In the genomic region with DNA sequence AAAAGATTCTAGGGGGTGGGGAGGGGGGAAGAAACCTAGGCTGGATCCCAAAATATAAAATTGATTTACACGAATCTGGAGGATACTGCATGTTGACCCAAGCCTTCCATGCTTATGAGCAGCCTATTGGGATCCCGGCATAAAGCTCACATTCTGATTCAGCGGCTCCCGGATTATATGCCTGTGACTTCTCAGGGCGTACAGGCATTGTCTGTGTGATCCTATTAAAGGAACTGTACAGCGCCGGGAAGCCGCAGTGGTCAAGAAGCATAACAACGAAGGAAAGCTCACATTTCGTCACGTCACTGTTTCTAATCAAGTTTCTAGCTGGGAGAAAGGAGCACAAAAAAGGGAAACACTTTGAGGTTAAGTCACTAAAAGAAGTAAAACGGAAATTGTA, we compare ENCODE assay signal across 18 mouse cellular contexts.
DNase-seq lines count a peak whose midpoint lies in the region; ATAC-seq and TF ChIP-seq lines count a peak whose summit lies in the region.
"Had no signal": no experiment of that assay in that cellular context is flagged by ENCODE, and none has a peak within 500 bp of the region (broad histone marks: within the 10 kb centered on the region; RNA-seq: fewer than 3 reads in every experiment).

No protein-coding gene starts in this region.

- peak; percentile 4 for DNase-seq in forebrain, embryonic 14.5 days (ENCODE audit: low spot score)
- DNase-seq in forebrain, postnatal 0 days = no peak
- peak; percentile 41 for DNase-seq in ZHBTc4 (ENCODE audit: low read depth, low spot score)
- DNase-seq in midbrain, postnatal 0 days (ENCODE audit: low spot score) = peak; percentile 5
- DNase-seq in left cerebral cortex, postnatal 36 days (ENCODE audit: low spot score in 2 of 2) = no peak
- no peak for DNase-seq in adrenal gland, adult 8-10 months
- no peak for DNase-seq in lung, postnatal 4 days
- DNase-seq: cerebellum, adult 9-10 months; heart, adult 2 months; kidney, adult 11 months; kidney, postnatal 10 days; lung, adult 18-20 months; lung, postnatal 14 days; right cerebral cortex, postnatal 25 days; thymus, adult 2 months had no signal

- no peaks in the 10 kb centered on the region for H3K36me3 ChIP-seq in forebrain, embryonic 14.5 days (ENCODE audit: control insufficient read depth, insufficient read depth, low read length)
- no peaks in the 10 kb centered on the region for H3K36me3 ChIP-seq in forebrain, postnatal 0 days (ENCODE audit: insufficient read depth)
- H3K36me3 ChIP-seq in embryonic facial prominence, embryonic 13.5 days = no peaks in the 10 kb centered on the region
- no peaks in the 10 kb centered on the region for H3K36me3 ChIP-seq in midbrain, postnatal 0 days (ENCODE audit: insufficient read depth, low read length)
- H3K36me3 ChIP-seq: limb, embryonic 10.5 days; neural tube, embryonic 15.5 days had no signal

- H3K4me2 ChIP-seq in forebrain, embryonic 14.5 days (ENCODE audit: low read length) = no peak overlapping the region
- no peak overlapping the region for H3K4me2 ChIP-seq in forebrain, postnatal 0 days (ENCODE audit: low read depth)
- peak overlapping the region; percentile 30 for H3K4me2 ChIP-seq in embryonic facial prominence, embryonic 13.5 days
- no peak overlapping the region for H3K4me2 ChIP-seq in midbrain, postnatal 0 days (ENCODE audit: low read depth, low read length, poor library complexity, severe bottlenecking)
- H3K4me2 ChIP-seq: neural tube, embryonic 15.5 days had no signal

- H3K27ac ChIP-seq in forebrain, embryonic 14.5 days (ENCODE audit: low read depth, low read length) = no peak overlapping the region
- no peak overlapping the region for H3K27ac ChIP-seq in forebrain, postnatal 0 days (ENCODE audit: low read depth, low read length)
- H3K27ac ChIP-seq in embryonic facial prominence, embryonic 13.5 days = no peak overlapping the region
- H3K27ac ChIP-seq in midbrain, postnatal 0 days (ENCODE audit: low read depth, low read length) = no peak overlapping the region
- H3K27ac ChIP-seq: heart, adult 2 months; limb, embryonic 10.5 days; neural tube, embryonic 15.5 days had no signal

- no peak overlapping the region for H3K9ac ChIP-seq in forebrain, embryonic 14.5 days (ENCODE audit: low read length)
- no peak overlapping the region for H3K9ac ChIP-seq in forebrain, postnatal 0 days
- no peak overlapping the region for H3K9ac ChIP-seq in embryonic facial prominence, embryonic 13.5 days
- no peak overlapping the region for H3K9ac ChIP-seq in midbrain, postnatal 0 days (replicated peaks; ENCODE audit: low read length, poor library complexity, severe bottlenecking)
- H3K9ac ChIP-seq: neural tube, embryonic 15.5 days had no signal

- no peak for TF ChIP-seq CTCF in forebrain, postnatal 0 days (IDR thresholded peaks at IDR 0.05; ENCODE audit: low read depth)
- peak; percentile 52 for TF ChIP-seq CTCF in midbrain, postnatal 0 days (IDR thresholded peaks at IDR 0.05)

- WGBS in forebrain, embryonic 14.5 days = 69% methylated on average over 12 of the region's 12 CpGs
- WGBS in forebrain, postnatal 0 days = 67% methylated on average over 12 of the region's 12 CpGs
- WGBS in embryonic facial prominence, embryonic 13.5 days = 43% methylated on average over 12 of the region's 12 CpGs
- WGBS in midbrain, postnatal 0 days = 38% methylated on average over 12 of the region's 12 CpGs

- H3K9me3 ChIP-seq in forebrain, embryonic 14.5 days (replicated peaks; ENCODE audit: control insufficient read depth, low read length) = no peaks in the 10 kb centered on the region
- H3K9me3 ChIP-seq in forebrain, postnatal 0 days (ENCODE audit: low read length) = no peaks in the 10 kb centered on the region
- H3K9me3 ChIP-seq in embryonic facial prominence, embryonic 13.5 days = no peaks in the 10 kb centered on the region
- H3K9me3 ChIP-seq in midbrain, postnatal 0 days (ENCODE audit: low read length) = no peaks in the 10 kb centered on the region
- H3K9me3 ChIP-seq: limb, embryonic 10.5 days; neural tube, embryonic 15.5 days had no signal

- ATAC-seq in forebrain, embryonic 14.5 days = no peak
- ATAC-seq in forebrain, postnatal 0 days = no peak
- ATAC-seq in embryonic facial prominence, embryonic 13.5 days (ENCODE audit: insufficient number of reproducible peaks, insufficient read depth, low FRiP score, low TSS enrichment, low read depth) = no peak
- ATAC-seq in midbrain, postnatal 0 days (ENCODE audit: low FRiP score) = no peak

- H3K4me3 ChIP-seq in forebrain, embryonic 14.5 days (ENCODE audit: low read depth, low read length) = no peak overlapping the region
- no peak overlapping the region for H3K4me3 ChIP-seq in forebrain, postnatal 0 days (ENCODE audit: low read depth, low read length)
- H3K4me3 ChIP-seq in embryonic facial prominence, embryonic 13.5 days = no peak overlapping the region
- no peak overlapping the region for H3K4me3 ChIP-seq in midbrain, postnatal 0 days (ENCODE audit: low read depth, low read length)
- H3K4me3 ChIP-seq: heart, adult 2 months; limb, embryonic 10.5 days; neural tube, embryonic 15.5 days had no signal

- H3K4me1 ChIP-seq in forebrain, embryonic 14.5 days (ENCODE audit: control insufficient read depth, insufficient read depth, low read length) = no peaks in the 10 kb centered on the region
- H3K4me1 ChIP-seq in forebrain, postnatal 0 days (ENCODE audit: insufficient read depth) = no peaks in the 10 kb centered on the region
- H3K4me1 ChIP-seq in embryonic facial prominence, embryonic 13.5 days = no peaks in the 10 kb centered on the region
- no peaks in the 10 kb centered on the region for H3K4me1 ChIP-seq in midbrain, postnatal 0 days (ENCODE audit: insufficient read depth, low read length)
- H3K4me1 ChIP-seq: limb, embryonic 10.5 days; neural tube, embryonic 15.5 days had no signal

- no peaks in the 10 kb centered on the region for H3K27me3 ChIP-seq in forebrain, embryonic 14.5 days (replicated peaks; ENCODE audit: control insufficient read depth, insufficient read depth, low read length)
- no peaks in the 10 kb centered on the region for H3K27me3 ChIP-seq in forebrain, postnatal 0 days (ENCODE audit: insufficient read depth, low read length)
- H3K27me3 ChIP-seq in embryonic facial prominence, embryonic 13.5 days = no peaks in the 10 kb centered on the region
- H3K27me3 ChIP-seq in midbrain, postnatal 0 days (ENCODE audit: insufficient read depth, low read length) = no peaks in the 10 kb centered on the region
- H3K27me3 ChIP-seq: neural tube, embryonic 15.5 days had no signal

- intact Hi-C loops in left cerebral cortex, postnatal 36 days (cut with DNase I) = no loop called here

Comparison
In these comparisons a context has a peak if more than half of its experiments do, and no peak if none do; other contexts are left out.
1. DNase-seq: peak in forebrain, embryonic 14.5 days (single experiment), ZHBTc4 (single experiment) and midbrain, postnatal 0 days (single experiment); none in forebrain, postnatal 0 days (single experiment), left cerebral cortex, postnatal 36 days (0 of 2), adrenal gland, adult 8-10 months (single experiment) and lung, postnatal 4 days (0 of 2).